Mouse (Mus musculus) intestine, embryonic 15.5 days (tissue): ENCODE measurements around the gene Grem2. TPM values are rescaled to one million over a fixed set of nuclear protein-coding genes. Genes with fewer than 3 reads are reported as not detected.
A peak's percentile ranks its signal among the peaks of the same experiment; 100 is the strongest.

Experiments used
- ATAC-seq: fragments of 200-750 bp; cut with Nextera tagmentation; 2 replicates; pipeline ENCODE4 v1.8.0; 2017; ENCODE audit warnings: moderate TSS enrichment, moderate library complexity
- H3K27ac ChIP-seq: fragments of 300-500 bp; sonication (generic); 2 replicates; pipeline ENCODE4 v1.5.1; 2015; ENCODE audit warnings: mild to moderate bottlenecking, inconsistent platforms
- H3K27me3 ChIP-seq: fragments of 300-500 bp; sonication (generic); replicated peaks from 2 replicates; pipeline ENCODE4 v1.6.1; 2015; ENCODE audit warnings: inconsistent platforms
- H3K36me3 ChIP-seq: fragments of 300-500 bp; sonication (generic); 2 replicates; pipeline ENCODE4 v1.6.1; 2015; ENCODE audit warnings: inconsistent platforms
- H3K4me1 ChIP-seq: fragments of 300-500 bp; sonication (generic); replicated peaks from 2 replicates; pipeline ENCODE4 v1.6.1; 2015; ENCODE audit warnings: inconsistent platforms
- H3K4me2 ChIP-seq: fragments of 300-500 bp; sonication (generic); replicated peaks from 2 replicates; pipeline ENCODE4 v1.6.1; 2015; ENCODE audit warnings: mild to moderate bottlenecking, inconsistent platforms
- H3K4me3 ChIP-seq: fragments of 300-500 bp; sonication (generic); replicated peaks from 2 replicates; pipeline ENCODE4 v1.5.1; 2015; ENCODE audit warnings: inconsistent platforms
- H3K9ac ChIP-seq: fragments of 300-500 bp; sonication (generic); 2 replicates; pipeline ENCODE4 v1.6.1; 2015; ENCODE audit warnings: inconsistent platforms
- H3K9me3 ChIP-seq: fragments of 300-500 bp; sonication (generic); 2 replicates; pipeline ENCODE4 v1.6.1; 2016; ENCODE audit warnings: inconsistent platforms
- WGBS: fragments of 180-500 bp; shearing (Covaris S2); methylation state at CpG from one replicate; pipeline ENCODE4 v1.1.7; 2015; 5-methylcytosine and 5-hydroxymethylcytosine counted together
- polyA plus RNA-seq: library from polyadenylated mRNA; unstranded; fragments of >200 nt; fragmentation: Nextera tagmentation; extraction: Ambion mirVana; gene quantifications from 2 replicates; pipeline ENCODE4 v1.2.1, GENCODE M21; 2015

The Grem2 gene
- polyA plus RNA-seq = 2.3 and 2.8 TPM in 2 replicates

DNA sequence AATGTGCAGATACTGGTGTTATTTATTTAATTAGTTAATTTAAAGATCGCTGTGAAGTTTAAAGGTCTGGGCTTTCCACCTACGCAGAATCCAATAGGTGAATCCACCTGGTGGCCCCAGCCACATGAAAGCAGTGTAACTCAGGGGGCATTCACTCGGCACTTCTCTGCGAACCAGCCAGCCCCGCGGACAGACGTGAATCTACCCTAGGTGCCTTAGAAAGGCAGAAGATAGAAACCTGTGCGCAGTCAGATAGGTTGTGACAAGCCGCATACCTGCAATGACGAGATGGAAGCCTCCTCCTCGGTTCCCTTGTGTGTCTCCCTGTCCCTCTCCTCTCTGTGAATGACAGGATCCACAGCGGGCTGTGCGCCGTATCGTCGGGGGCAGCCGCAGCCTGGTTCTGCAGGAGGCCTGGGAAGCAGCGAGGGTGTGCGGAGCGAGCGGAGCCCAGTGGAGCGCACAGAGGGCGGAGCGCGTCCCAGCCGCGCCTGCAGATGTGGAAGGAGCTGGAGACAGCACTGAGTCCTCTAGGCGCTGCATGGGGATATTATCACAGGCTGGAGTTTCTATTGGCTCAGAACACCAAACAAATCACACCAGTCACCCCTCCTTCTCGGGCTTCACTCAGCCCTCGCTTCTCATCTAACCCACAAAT, at the start of gene Grem2:
Gene Grem2 (minus strand): TSS at position 522 of the 658 bp plus-strand sequence.
- no peak within 1 kb of the TSS for H3K27ac ChIP-seq
- H3K9me3 ChIP-seq = no peaks in the 10 kb centered on the region
- H3K27me3 ChIP-seq = no peaks in the 10 kb centered on the region
- no peaks in the 10 kb centered on the region for H3K4me1 ChIP-seq
- H3K4me2 ChIP-seq = peak within 1 kb of the TSS; percentile 71
- H3K9ac ChIP-seq = peak within 1 kb of the TSS; percentile 26; the same call in 1 of the 2 replicates
- peak; percentile 96 for ATAC-seq
- no peaks in the 10 kb centered on the region for H3K36me3 ChIP-seq
- 5% methylated on average over 30 of the region's 30 CpGs for WGBS
- H3K4me3 ChIP-seq = peak within 1 kb of the TSS; percentile 40

DNA sequence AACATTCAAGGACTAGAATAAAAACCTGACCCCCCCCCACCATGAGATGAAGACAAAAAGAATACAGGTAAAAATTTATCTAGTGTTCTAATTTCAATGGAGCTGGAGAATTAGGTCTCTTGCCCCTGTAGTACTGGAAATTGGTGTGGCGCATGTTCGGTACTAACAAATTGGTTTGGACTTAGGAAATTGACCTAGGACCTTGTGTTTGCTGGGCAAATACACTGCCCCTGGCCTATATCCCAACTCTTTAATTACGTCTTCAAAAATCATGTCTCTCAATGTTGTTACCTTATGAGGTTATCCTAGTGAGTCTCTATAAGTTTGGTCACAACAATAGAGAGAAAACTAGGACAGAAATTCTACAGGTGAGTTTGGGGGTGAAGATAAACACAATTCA, 38.2 kb upstream of the Grem2 start:
- no peaks in the 10 kb centered on the region for H3K9me3 ChIP-seq
- WGBS = 92% methylated on average over 3 of the region's 3 CpGs
- ATAC-seq = no peak

DNA sequence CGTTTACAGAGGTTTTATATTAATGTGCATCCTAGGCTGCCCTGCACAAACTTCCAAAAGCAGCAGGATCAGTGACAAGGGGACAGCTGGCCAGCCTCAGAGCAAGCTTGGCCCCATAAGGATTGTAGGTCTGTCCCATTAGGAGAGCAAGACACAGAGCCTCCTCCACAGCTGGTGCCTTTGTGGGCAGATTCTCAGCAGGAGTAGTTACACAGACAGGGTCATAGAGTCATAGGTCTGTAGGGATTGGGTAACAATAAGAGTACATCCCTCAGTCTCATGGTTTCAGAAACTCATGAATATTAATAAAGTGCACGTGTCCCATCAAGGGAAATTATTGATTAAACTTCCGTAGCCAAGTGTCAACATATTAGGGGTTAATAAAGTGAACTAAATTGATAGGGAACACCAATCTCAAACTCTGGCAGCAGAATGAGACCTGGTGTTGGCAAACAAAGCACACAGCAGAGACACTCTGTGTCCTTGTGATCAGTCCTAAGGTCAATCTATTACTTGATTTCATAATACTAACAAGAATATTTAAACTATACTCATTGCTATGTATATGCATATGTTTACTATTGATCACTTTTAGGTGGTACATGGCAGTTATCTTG, 9.5 kb upstream of the Grem2 start:
- ATAC-seq = no peak
- no peaks in the 10 kb centered on the region for H3K4me1 ChIP-seq
- H3K27me3 ChIP-seq = no peaks in the 10 kb centered on the region
- no peaks in the 10 kb centered on the region for H3K9me3 ChIP-seq
- H3K9ac ChIP-seq = no peak overlapping the region
- no peak overlapping the region for H3K4me2 ChIP-seq
- H3K27ac ChIP-seq = no peak overlapping the region
- no peak overlapping the region for H3K4me3 ChIP-seq
- H3K36me3 ChIP-seq = no peaks in the 10 kb centered on the region
- WGBS = 63% methylated on average over 3 of the region's 3 CpGs

More for the DNA sequence above, 38.2 kb upstream of the Grem2 start:
- H3K4me3 ChIP-seq = no peak overlapping the region
- H3K27ac ChIP-seq = no peak overlapping the region
- no peaks in the 10 kb centered on the region for H3K36me3 ChIP-seq
- no peaks in the 10 kb centered on the region for H3K27me3 ChIP-seq
- H3K4me1 ChIP-seq = no peaks in the 10 kb centered on the region
- no peak overlapping the region for H3K9ac ChIP-seq
- no peak overlapping the region for H3K4me2 ChIP-seq

DNA sequence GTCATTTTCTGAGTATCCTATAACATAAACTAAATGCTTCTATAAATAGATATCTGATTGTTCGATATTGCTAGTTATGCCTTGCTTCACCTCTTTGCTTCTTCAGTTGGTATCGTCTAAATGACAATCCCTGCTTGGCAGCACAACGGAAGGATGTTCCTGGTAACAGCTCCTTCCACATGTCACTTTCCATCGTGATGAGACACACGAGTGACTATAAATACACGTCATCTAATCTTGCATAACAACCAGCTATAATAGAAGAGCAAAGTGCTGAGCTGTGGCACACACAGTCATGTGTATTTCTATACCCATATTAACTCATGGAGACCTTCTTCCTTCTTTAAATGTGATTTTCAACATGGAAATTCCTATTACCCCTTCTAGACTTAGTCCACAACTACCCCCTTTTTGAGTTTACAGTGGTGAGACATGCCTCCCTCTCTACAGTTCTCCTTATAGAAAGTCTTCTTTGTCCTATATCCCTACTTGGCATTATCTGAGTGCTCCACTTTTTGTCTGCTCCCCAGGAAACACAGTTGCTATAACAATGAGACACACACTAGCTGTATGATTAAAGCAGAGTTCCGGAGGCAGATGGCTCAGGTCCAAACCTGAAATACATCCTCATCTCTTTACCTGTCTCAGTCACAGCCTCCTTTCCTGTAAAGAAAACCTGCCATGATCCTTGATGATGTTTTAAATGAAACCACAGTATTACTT, 8.0 kb upstream of the Grem2 start:
- no peak overlapping the region for H3K4me3 ChIP-seq
- no peaks in the 10 kb centered on the region for H3K4me1 ChIP-seq
- WGBS = 84% methylated on average over 7 of the region's 7 CpGs
- no peak overlapping the region for H3K9ac ChIP-seq
- no peaks in the 10 kb centered on the region for H3K36me3 ChIP-seq
- no peaks in the 10 kb centered on the region for H3K9me3 ChIP-seq
- H3K4me2 ChIP-seq = no peak overlapping the region
- no peak overlapping the region for H3K27ac ChIP-seq
- ATAC-seq = no peak
- H3K27me3 ChIP-seq = no peaks in the 10 kb centered on the region

DNA sequence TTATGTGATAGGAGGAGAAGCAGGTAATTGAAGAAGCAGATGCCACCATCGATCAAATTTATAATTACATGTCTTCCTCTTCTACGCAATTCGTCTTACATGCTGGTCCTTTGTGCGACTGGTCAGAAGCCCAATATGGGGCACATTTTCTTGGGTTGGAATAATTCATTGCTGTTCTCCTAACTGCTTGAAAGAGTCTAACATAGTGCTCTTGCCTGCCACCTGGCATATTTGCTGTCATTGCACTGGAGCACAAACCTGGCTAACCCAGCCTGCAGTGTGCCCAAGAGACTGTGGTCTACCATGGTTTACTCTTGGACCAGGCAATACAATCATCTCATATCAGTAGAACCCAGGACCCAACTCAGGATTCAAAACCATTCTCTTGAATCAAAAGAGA, 2.7 kb downstream of the Grem2 start:
- no peak for ATAC-seq
- H3K9me3 ChIP-seq = no peaks in the 10 kb centered on the region
- H3K27me3 ChIP-seq = no peaks in the 10 kb centered on the region
- H3K4me3 ChIP-seq = no peak overlapping the region
- H3K4me1 ChIP-seq = no peaks in the 10 kb centered on the region
- no peak overlapping the region for H3K9ac ChIP-seq
- WGBS = 88% methylated on average over 4 of the region's 4 CpGs
- no peak overlapping the region for H3K27ac ChIP-seq
- no peak overlapping the region for H3K4me2 ChIP-seq
- H3K36me3 ChIP-seq = no peaks in the 10 kb centered on the region

DNA sequence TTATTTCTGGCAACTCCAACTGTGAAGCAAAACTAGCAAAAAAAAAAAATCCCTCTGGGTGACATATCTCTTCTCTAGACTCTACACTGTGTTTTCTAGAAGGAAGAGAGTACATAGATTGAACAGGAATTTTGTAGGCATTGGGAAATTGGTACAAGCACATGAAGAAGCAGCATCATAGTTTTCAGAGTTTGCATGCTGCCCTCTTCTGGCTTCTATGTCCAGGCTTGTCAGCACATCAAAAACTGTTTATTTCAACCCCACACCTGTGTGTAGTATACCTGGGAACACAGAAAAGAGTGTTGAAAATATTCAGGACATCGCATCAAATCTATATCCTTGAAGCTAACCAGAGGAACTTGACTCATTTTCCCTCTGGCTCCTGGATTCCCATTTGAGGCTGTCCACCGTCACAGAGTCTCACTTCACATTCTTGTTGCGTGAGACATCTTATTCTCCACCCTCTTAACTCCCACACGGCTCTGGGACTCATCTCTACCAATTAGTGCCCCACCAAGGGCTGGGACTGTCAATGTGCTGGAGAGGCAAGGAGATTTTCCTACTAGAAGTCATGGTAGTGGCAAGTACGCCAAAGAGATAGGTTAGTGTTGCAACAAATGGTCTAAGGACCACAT, 3.3 kb downstream of the Grem2 start:
- no peaks in the 10 kb centered on the region for H3K9me3 ChIP-seq
- ATAC-seq = no peak
- H3K4me2 ChIP-seq = no peak overlapping the region
- 73% methylated on average over 5 of the region's 5 CpGs for whole genome bisulfite sequencing
- H3K27ac ChIP-seq = no peak overlapping the region
- H3K27me3 ChIP-seq = no peaks in the 10 kb centered on the region
- no peak overlapping the region for H3K9ac ChIP-seq
- no peaks in the 10 kb centered on the region for H3K36me3 ChIP-seq
- no peaks in the 10 kb centered on the region for H3K4me1 ChIP-seq
- no peak overlapping the region for H3K4me3 ChIP-seq

DNA sequence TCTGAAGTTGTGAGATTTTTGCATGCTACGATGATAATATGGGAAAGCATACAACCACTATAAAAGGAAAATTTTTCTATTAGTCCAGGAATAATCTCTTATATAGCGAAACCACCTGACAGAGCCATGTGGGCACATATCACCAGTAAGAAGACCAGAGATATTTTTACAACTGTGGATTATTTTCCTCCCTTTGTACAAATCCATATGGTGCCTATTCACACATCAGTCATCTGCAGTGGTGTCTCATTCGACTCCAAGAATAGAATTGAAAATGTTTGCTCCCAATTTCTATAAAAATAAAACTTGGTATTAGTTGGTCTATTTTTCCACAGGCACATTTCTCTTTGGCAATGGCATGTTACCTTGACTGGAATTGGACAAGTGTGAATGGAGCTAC, 11.8 kb downstream of the Grem2 start:
- WGBS = 82% methylated on average over 3 of the region's 3 CpGs
- no peaks in the 10 kb centered on the region for H3K36me3 ChIP-seq

DNA sequence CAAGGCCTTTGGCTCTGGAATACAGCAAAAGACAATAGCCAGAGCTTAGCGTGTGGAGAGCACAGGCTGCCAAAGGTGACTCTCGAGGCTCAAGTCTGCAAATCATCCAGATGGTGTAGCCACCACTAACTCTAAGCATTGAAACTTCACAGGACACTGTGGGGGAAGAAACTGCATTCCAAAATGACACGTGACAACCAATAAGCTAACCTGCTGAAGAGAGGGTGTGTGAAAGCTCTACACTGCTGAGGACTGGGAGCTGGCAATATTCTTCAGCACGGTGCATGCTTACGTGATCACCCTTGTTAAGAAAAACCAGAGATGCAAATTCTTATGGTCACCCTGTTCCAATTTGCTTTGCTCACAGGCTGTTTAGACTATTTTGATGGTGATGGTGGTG, 13.4 kb downstream of the Grem2 start:
- H3K9me3 ChIP-seq = no peaks in the 10 kb centered on the region
- H3K4me2 ChIP-seq = no peak overlapping the region
- H3K4me3 ChIP-seq = no peak overlapping the region
- WGBS = 75% methylated on average over 5 of the region's 5 CpGs
- H3K27me3 ChIP-seq = no peaks in the 10 kb centered on the region
- no peak for ATAC-seq
- no peaks in the 10 kb centered on the region for H3K36me3 ChIP-seq
- no peak overlapping the region for H3K27ac ChIP-seq
- no peaks in the 10 kb centered on the region for H3K4me1 ChIP-seq
- no peak overlapping the region for H3K9ac ChIP-seq

More for the DNA sequence above, 11.8 kb downstream of the Grem2 start:
- H3K27ac ChIP-seq = no peak overlapping the region
- no peak for ATAC-seq
- H3K4me3 ChIP-seq = no peak overlapping the region
- no peak overlapping the region for H3K4me2 ChIP-seq
- no peaks in the 10 kb centered on the region for H3K27me3 ChIP-seq
- no peaks in the 10 kb centered on the region for H3K9me3 ChIP-seq
- H3K4me1 ChIP-seq = no peaks in the 10 kb centered on the region
- H3K9ac ChIP-seq = no peak overlapping the region

DNA sequence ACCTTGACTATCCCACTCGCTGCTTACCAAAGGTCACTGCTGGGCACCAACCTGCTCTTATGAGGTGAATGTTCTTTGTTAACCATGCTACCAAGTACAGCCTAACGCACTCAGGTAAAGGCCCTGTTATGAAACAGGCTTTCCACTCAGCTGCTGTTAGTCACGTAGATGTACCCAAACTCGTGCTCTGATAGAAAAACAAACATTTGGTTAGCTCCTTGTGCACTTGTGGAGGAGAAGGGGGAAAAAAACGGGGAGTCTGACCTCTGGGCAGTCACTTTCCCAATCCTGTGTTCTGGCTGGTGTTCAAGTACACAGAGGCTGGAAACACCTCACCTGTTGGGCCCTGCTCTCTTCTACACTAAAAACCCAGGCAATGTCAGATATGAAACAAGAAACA, 14.0 kb downstream of the Grem2 start:
- Histone ChIP-seq H3K4me1 (no peaks in the 10 kb centered on the region), H3K4me2 (no peak overlapping the region), H3K9ac (no peak overlapping the region), H3K9me3 (no peaks in the 10 kb centered on the region), H3K27me3 (no peaks in the 10 kb centered on the region), H3K36me3 (no peaks in the 10 kb centered on the region), H3K27ac (no peak overlapping the region), H3K4me3 (no peak overlapping the region)
- no peak for ATAC-seq
- WGBS = 62% methylated on average over 5 of the region's 5 CpGs

DNA sequence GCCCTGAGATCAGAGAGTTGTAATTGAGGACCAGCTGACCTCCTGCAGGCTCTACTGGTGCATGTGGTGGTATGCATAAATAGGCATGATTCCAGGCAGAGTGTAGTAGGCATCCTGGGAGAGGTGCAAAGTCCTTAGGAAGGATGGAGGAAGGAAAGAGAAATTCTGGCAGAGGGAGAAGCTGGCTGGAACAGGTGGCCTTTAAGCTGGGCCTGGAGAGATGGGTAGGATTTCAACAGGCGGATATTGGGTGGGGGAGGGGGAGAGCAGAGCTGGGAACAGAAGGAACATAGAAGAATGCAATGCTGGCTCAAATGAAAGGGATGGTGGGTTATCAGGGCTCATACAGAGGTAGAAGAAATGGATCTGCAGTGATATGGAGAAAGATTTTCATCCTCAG, 18.9 kb downstream of the Grem2 start:
- Histone ChIP-seq H3K4me3 (no peak overlapping the region), H3K4me2 (no peak overlapping the region), H3K27me3 (no peaks in the 10 kb centered on the region), H3K9ac (no peak overlapping the region), H3K27ac (no peak overlapping the region), H3K9me3 (no peaks in the 10 kb centered on the region), H3K4me1 (no peaks in the 10 kb centered on the region), H3K36me3 (no peaks in the 10 kb centered on the region)
- WGBS = 69% methylated on average over 1 of the region's 1 CpGs
- no peak for ATAC-seq

DNA sequence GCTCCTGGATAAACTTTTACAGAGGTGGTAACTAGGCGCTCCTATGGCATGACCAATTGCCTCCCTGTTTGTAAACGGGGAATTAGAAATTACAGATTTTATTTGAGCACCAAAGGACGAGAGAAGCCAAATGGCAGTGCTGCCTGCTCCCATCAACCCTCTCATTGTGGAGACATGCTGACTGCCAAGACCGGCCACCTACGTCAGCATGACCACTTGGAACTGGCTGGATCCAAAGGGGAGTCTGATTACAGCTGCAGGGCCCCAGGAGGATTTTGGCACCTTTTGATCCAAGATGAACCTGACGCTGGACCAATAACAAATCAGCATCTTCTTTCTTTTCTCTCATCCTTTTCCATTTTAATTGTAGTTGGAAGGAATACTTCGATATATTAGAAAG, 29.1 kb downstream of the Grem2 start:
- Histone ChIP-seq H3K9me3 (no peaks in the 10 kb centered on the region), H3K27me3 (no peaks in the 10 kb centered on the region), H3K36me3 (no peaks in the 10 kb centered on the region), H3K4me3 (no peak overlapping the region), H3K4me2 (no peak overlapping the region), H3K4me1 (no peaks in the 10 kb centered on the region), H3K9ac (no peak overlapping the region), H3K27ac (no peak overlapping the region)
- WGBS = 85% methylated on average over 7 of the region's 7 CpGs
- no peak for ATAC-seq

DNA sequence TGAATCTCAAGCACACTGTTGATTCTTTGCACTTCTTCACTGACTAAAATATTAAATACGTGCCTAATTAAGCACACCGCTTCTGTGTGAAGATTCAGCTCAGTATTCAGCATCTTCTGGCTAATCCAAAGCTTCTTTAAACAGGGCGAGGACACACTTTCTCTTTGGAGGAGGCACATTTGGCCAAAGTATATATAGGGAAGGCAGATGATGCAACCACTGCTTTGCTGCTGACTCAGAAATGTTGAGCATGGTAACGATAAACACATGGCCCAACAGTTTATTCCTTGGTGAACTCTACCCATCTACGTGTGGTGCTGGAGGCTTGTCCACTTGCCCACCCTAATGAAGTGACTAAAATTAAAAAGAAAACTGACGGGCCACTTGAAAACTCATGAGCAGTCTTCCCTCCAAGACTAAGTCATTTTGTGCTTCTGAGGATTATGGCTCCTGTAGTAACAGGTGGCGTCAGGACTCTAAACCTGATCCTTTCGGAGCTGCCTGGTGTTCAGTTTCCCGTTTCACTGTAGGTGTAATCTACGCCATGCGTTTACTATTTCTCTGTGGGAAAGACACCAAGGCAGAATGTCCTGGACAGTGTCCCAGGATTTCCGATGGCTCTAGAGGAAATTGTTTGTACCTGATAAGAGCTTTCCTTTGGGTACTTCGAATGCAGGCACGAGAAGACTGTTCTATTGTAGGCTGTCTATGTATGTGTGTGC, 32.8 kb downstream of the Grem2 start:
- Histone ChIP-seq H3K4me3 (no peak overlapping the region), H3K36me3 (no peaks in the 10 kb centered on the region), H3K4me1 (no peaks in the 10 kb centered on the region), H3K4me2 (no peak overlapping the region), H3K9me3 (no peaks in the 10 kb centered on the region), H3K9ac (no peak overlapping the region), H3K27ac (no peak overlapping the region), H3K27me3 (no peaks in the 10 kb centered on the region)
- 61% methylated on average over 14 of the region's 14 CpGs for WGBS
- no peak for ATAC-seq
